Comparison of ENCODE assay signal across 8 mouse cellular contexts in the genomic region with DNA sequence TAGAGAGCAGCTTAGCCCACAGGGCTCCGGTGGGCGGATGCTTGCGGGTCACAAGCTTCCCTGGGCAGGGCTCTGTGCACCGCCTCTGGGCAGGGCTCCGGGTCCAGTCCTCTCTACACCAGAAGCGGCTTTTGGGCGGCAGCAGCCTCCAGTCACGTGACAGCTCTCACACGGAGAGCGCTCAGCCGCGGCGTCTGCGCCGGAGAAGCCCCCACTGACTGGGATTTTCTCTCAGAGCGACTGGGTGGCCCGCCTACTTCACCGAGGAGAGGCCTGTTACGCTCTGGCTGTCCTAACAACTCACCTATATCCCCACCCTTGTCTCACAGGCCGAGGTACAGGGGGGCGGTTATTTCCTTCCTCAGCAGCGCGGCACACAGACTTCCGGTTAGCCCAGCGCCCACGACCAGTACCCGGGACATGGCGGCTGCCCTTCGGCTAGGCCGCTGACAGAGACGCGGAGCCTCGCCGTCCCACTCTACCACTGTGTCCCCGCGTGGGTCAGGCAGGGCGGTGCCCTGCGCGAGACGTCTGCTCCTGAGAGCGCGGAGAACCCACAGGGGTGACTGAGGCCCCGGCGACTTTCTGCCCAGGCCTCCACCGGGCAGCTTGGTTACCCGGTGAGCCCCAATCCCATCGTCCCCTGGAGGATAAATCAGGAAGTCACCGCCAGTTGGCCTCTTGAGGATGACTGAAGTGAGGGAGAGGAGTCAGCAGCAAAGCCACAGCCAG. TPM values are rescaled to one million over a fixed set of nuclear protein-coding genes. Genes with fewer than 3 reads are reported as not detected.
A peak's percentile ranks its signal among the peaks of the same experiment; 100 is the strongest.
DNase-seq lines count a peak whose midpoint lies in the region; ATAC-seq and TF ChIP-seq lines count a peak whose summit lies in the region.

A gene (minus strand): TSS at position 645 of the 732 bp plus-strand sequence.

- no peaks in the 10 kb centered on the region for H3K9me3 ChIP-seq in hindbrain, embryonic 16.5 days (ENCODE audit: control insufficient read depth, low read length)

- H3K27ac ChIP-seq in cortical plate, adult 2 months (ENCODE audit: insufficient read depth, low read length), result peak within 1 kb of the TSS; percentile 96
- peak within 1 kb of the TSS; percentile 97 for H3K27ac ChIP-seq in gastrocnemius, adult 2 months
- peak within 1 kb of the TSS; percentile 81 for H3K27ac ChIP-seq in hindbrain, embryonic 16.5 days (ENCODE audit: low read depth, low read length)

- peak; percentile 84 for DNase-seq in adipocyte (ENCODE audit: low spot score)
- DNase-seq in gastrocnemius, adult 2 months, result peak; percentile 93
- peak; percentile 68 for DNase-seq in left cerebral cortex, adult 11 months (ENCODE audit: low spot score)
- DNase-seq in lung, postnatal 36 days, result peak; percentile 93
- peak; percentile 81 for DNase-seq in retina, embryonic 14.5 days (ENCODE audit: low spot score)
- peak; percentile 60 to 68 for DNase-seq in thymus, postnatal 36 days

- H3K4me2 ChIP-seq in hindbrain, embryonic 16.5 days (ENCODE audit: low read length), result peak within 1 kb of the TSS; percentile 69

- peak; percentile 100 for ATAC-seq in hindbrain, embryonic 16.5 days

- peak within 1 kb of the TSS; percentile 75 for H3K9ac ChIP-seq in hindbrain, embryonic 16.5 days (ENCODE audit: low read depth, low read length)

- no peaks in the 10 kb centered on the region for H3K4me1 ChIP-seq in cortical plate, adult 2 months (ENCODE audit: control insufficient read depth, insufficient read depth, low read length)
- no peaks in the 10 kb centered on the region for H3K4me1 ChIP-seq in hindbrain, embryonic 16.5 days (ENCODE audit: control insufficient read depth, insufficient read depth, low read depth, low read length)

- intact Hi-C loops in gastrocnemius, adult 2 months (cut with DNase I), result loop anchor here (10.0 kb wide), 1 partner anchor 193 kb away; no protein-coding TSS in a partner anchor

- no peaks in the 10 kb centered on the region for H3K27me3 ChIP-seq in hindbrain, embryonic 16.5 days (replicated peaks; ENCODE audit: control insufficient read depth, insufficient read depth, low read length)

- TF ChIP-seq POLR2A in cortical plate, adult 2 months (IDR thresholded peaks at IDR 0.05; ENCODE audit: extremely low read depth, insufficient read depth, low read length), result peak; percentile 70

- no peak for TF ChIP-seq CTCF in cortical plate, adult 2 months (IDR thresholded peaks at IDR 0.05; ENCODE audit: extremely low read depth, insufficient read depth, low read length)
- TF ChIP-seq CTCF in gastrocnemius, adult 2 months (IDR thresholded peaks at IDR 0.05), result peak; percentile 14; the same call in 1 of the 2 replicates

- WGBS in hindbrain, embryonic 16.5 days, result 1% methylated on average over 44 of the region's 48 CpGs

- peak within 1 kb of the TSS; percentile 89 for H3K4me3 ChIP-seq in cortical plate, adult 2 months (ENCODE audit: insufficient read depth, low read length)
- peak within 1 kb of the TSS; percentile 91 for H3K4me3 ChIP-seq in gastrocnemius, adult 2 months
- peak within 1 kb of the TSS; percentile 50 for H3K4me3 ChIP-seq in hindbrain, embryonic 16.5 days (ENCODE audit: low read length)

- no peaks in the 10 kb centered on the region for H3K36me3 ChIP-seq in hindbrain, embryonic 16.5 days (ENCODE audit: control insufficient read depth, insufficient read depth, low read length)

RNA-seq across cellular contexts. Expression of the gene that starts here (rescaled TPM):
- 1.2 TPM in 2 replicates for polyA plus RNA-seq in cortical plate, adult 2 months (2012; rRNA removed)
- total RNA-seq in gastrocnemius, adult 2 months (2021), result 10 to 100 TPM in 1 of 2 experiments, 1 to 10 TPM in 1; 8.3 to 13.0 TPM
- polyA plus RNA-seq in hindbrain, embryonic 16.5 days (2015; fragmentation: Nextera tagmentation; extraction: Ambion mirVana), result 9.8 and 10.0 TPM in 2 replicates

Comparison
In these comparisons a context has a peak if more than half of its experiments do, and no peak if none do; other contexts are left out.
1. Peak in every context shown above with its lines: DNase-seq, ATAC-seq, H3K4me3 ChIP-seq and H3K27ac ChIP-seq.